Mouse (Mus musculus) lung, adult 2 months (tissue): Measurements from ENCODE around the gene Golga5.

ENCODE experiments used
- CTCF ChIP-seq: fragments of 200-500 bp; IDR thresholded peaks from 2 replicates; pipeline ENCODE4 v1.5.1; 2011; ENCODE audit warnings: mild to moderate bottlenecking, low read length, control low read depth; ENCODE audit not compliant: insufficient read depth
- POLR2A ChIP-seq: fragments of 200-500 bp; IDR thresholded peaks from 2 replicates; pipeline ENCODE4 v1.6.1; 2011; ENCODE audit warnings: low read depth, mild to moderate bottlenecking, control low read depth, low read length, borderline replicate concordance; ENCODE audit errors: extremely low read depth

- no peak for TF ChIP-seq POLR2A
- no peak for TF ChIP-seq CTCF
Observed at GRCm38 (mm10) chr12:102434107-102434506, 34.8 kb upstream of the Golga5 start.
